ENCODE assay signal across 48 mouse cellular contexts in genomic region chr19:38073226-38073625, GRCm38 (mm10). TPM values are rescaled to one million over a fixed set of nuclear protein-coding genes. Genes with fewer than 3 reads are reported as not detected.
"Had no signal": no experiment of that assay in that cellular context is flagged by ENCODE, and none has a peak within 500 bp of the region (broad histone marks: within the 10 kb centered on the region; RNA-seq: fewer than 3 reads in every experiment).

No protein-coding gene starts in this region.

- H3K27me3 ChIP-seq: heart, embryonic 12.5 days; heart, embryonic 13.5 days; heart, embryonic 15.5 days; hindbrain, embryonic 12.5 days; hindbrain, embryonic 13.5 days; hindbrain, embryonic 15.5 days; intestine, embryonic 15.5 days; kidney, embryonic 15.5 days had no signal

- H3K4me1 ChIP-seq: heart, embryonic 10.5 days; heart, embryonic 12.5 days; heart, embryonic 15.5 days; hindbrain, embryonic 10.5 days; hindbrain, embryonic 12.5 days; hindbrain, embryonic 13.5 days; hindbrain, embryonic 15.5 days; intestine, embryonic 15.5 days; kidney, embryonic 15.5 days had no signal

- DNase-seq: heart, postnatal 10 days; heart, postnatal 14 days; heart, postnatal 36 days; heart, postnatal 4 days; kidney, adult 11 months; kidney, adult 18-20 months; kidney, adult 2 months; kidney, adult 8-10 months; kidney, adult 9 months; kidney, postnatal 10 days; kidney, postnatal 14 days; kidney, postnatal 25 days; kidney, postnatal 36 days; kidney, postnatal 4 days; layer of hippocampus, adult 9-11 months; layer of hippocampus, postnatal 36 days had no signal

- H3K9ac ChIP-seq: heart, embryonic 12.5 days; heart, embryonic 13.5 days; heart, embryonic 15.5 days; hindbrain, embryonic 12.5 days; hindbrain, embryonic 13.5 days; hindbrain, embryonic 14.5 days; hindbrain, embryonic 15.5 days; intestine, embryonic 15.5 days; kidney, embryonic 15.5 days had no signal

- H3K27ac ChIP-seq: heart, embryonic 10.5 days; heart, embryonic 13.5 days; heart, embryonic 15.5 days; hindbrain, embryonic 10.5 days; hindbrain, embryonic 12.5 days; hindbrain, embryonic 13.5 days; hindbrain, embryonic 14.5 days; hindbrain, embryonic 15.5 days; hindbrain, postnatal 0 days; intestine, embryonic 15.5 days; kidney, embryonic 15.5 days; kidney, postnatal 0 days; layer of hippocampus, adult 2 months had no signal

- H3K9me3 ChIP-seq: heart, embryonic 10.5 days; heart, embryonic 12.5 days; heart, embryonic 13.5 days; heart, embryonic 15.5 days; hindbrain, embryonic 10.5 days; hindbrain, embryonic 12.5 days; hindbrain, embryonic 13.5 days; hindbrain, embryonic 15.5 days; intestine, embryonic 15.5 days; kidney, embryonic 15.5 days had no signal

- ATAC-seq: hindbrain, embryonic 16.5 days; hindbrain, postnatal 0 days; inflammation-experienced regulatory T-cells, adult 6 months; intestine, embryonic 15.5 days; intestine, embryonic 16.5 days; intestine, postnatal 0 days had no signal

- H3K4me3 ChIP-seq: heart, embryonic 10.5 days; heart, embryonic 12.5 days; heart, embryonic 13.5 days; heart, embryonic 15.5 days; hindbrain, embryonic 10.5 days; hindbrain, embryonic 12.5 days; hindbrain, embryonic 13.5 days; hindbrain, embryonic 15.5 days; intestine, embryonic 15.5 days; kidney, embryonic 15.5 days; layer of hippocampus, adult 2 months had no signal

- H3K4me2 ChIP-seq: heart, embryonic 11.5 days; heart, embryonic 12.5 days; heart, embryonic 13.5 days; heart, embryonic 15.5 days; hindbrain, embryonic 12.5 days; hindbrain, embryonic 13.5 days; hindbrain, embryonic 14.5 days; hindbrain, embryonic 15.5 days; intestine, embryonic 15.5 days; kidney, embryonic 15.5 days had no signal

- H3K36me3 ChIP-seq: hindbrain, embryonic 15.5 days had no signal

RNA-seq across cellular contexts. Expression of gene Cep55, which starts 18.4 kb away (rescaled TPM):
- total RNA-seq: left cerebral cortex, adult 18-20 months had no signal

RNA-seq across cellular contexts. Expression of gene Ffar4, which starts 23.6 kb away (rescaled TPM):
- total RNA-seq: hematopoietic stem cell, adult 5-6 weeks; hindbrain, postnatal 0 days; layer of hippocampus, adult 18-20 months; layer of hippocampus, adult 2 months; layer of hippocampus, postnatal 10 days; layer of hippocampus, postnatal 14 days; layer of hippocampus, postnatal 25 days; layer of hippocampus, postnatal 36 days; left cerebral cortex, adult 18-20 months had no signal
- polyA plus RNA-seq: heart, embryonic 11.5 days; heart, embryonic 12.5 days; heart, embryonic 14.5 days; heart, postnatal 0 days; hindbrain, embryonic 11.5 days; hindbrain, embryonic 12.5 days; hindbrain, embryonic 13.5 days; hindbrain, embryonic 14.5 days had no signal

RNA-seq across cellular contexts. Expression of gene Rbp4, which starts 51.9 kb away (rescaled TPM):
- total RNA-seq: hematopoietic stem cell, adult 5-6 weeks had no signal
- polyA plus RNA-seq: inflammation-experienced regulatory T-cells, adult 6 months had no signal

RNA-seq across cellular contexts. Expression of gene Pde6c, which starts 59.4 kb away (rescaled TPM):
- total RNA-seq: heart, postnatal 10 days; heart, postnatal 14 days; heart, postnatal 25 days; heart, postnatal 36 days; heart, postnatal 4 days; hematopoietic stem cell, adult 5-6 weeks; hindbrain, postnatal 0 days; layer of hippocampus, postnatal 36 days had no signal
- polyA plus RNA-seq: heart, embryonic 12.5 days; heart, embryonic 13.5 days; heart, embryonic 14.5 days; heart, embryonic 15.5 days; heart, embryonic 16.5 days; heart, postnatal 0 days; hindbrain, embryonic 10.5 days; hindbrain, embryonic 11.5 days; inflammation-experienced regulatory T-cells, adult 6 months; kidney, adult 2 months; kidney, embryonic 14.5 days; large intestine, adult 2 months had no signal
